Mouse (Mus musculus) forebrain, embryonic 10.5 days (tissue): ENCODE data around the gene Gpr88. TPM values are rescaled to one million over a fixed set of nuclear protein-coding genes. Genes with fewer than 3 reads are reported as not detected.
"Not testable (repeated sequence)": the region's sequence is repeated elsewhere in the genome, so short reads cannot be mapped to it uniquely, and the experiment has no call there.

ENCODE experiments used
- DNase-seq: peaks from one replicate; pipeline ENCODE4 v3.0.0-alpha.2; 2017; ENCODE audit warnings: low spot score; ENCODE audit errors: extremely low spot score
- H3K27ac ChIP-seq: fragments of 300-500 bp; sonication (generic); 2 replicates; pipeline ENCODE4 v1.5.1; 2016; ENCODE audit warnings: mild to moderate bottlenecking
- H3K27me3 ChIP-seq: fragments of 300-500 bp; sonication (generic); 2 replicates; pipeline ENCODE4 v1.6.1; 2016; ENCODE audit warnings: mild to moderate bottlenecking; ENCODE audit not compliant: poor library complexity, severe bottlenecking
- H3K36me3 ChIP-seq: fragments of 300-500 bp; sonication (generic); replicated peaks from 2 replicates; pipeline ENCODE4 v1.6.1; 2016; ENCODE audit warnings: mild to moderate bottlenecking, moderate library complexity
- H3K4me1 ChIP-seq: fragments of 300-500 bp; sonication (generic); 2 replicates; pipeline ENCODE4 v1.6.1; 2016
- H3K4me3 ChIP-seq: fragments of 300-500 bp; sonication (generic); 2 replicates; pipeline ENCODE4 v1.5.1; 2016; ENCODE audit warnings: mild to moderate bottlenecking, moderate library complexity
- H3K9me3 ChIP-seq: fragments of 300-500 bp; sonication (generic); 2 replicates; pipeline ENCODE4 v1.6.1; 2016; ENCODE audit warnings: mild to moderate bottlenecking, moderate library complexity
- WGBS: fragments of 180-500 bp; shearing (Covaris S2); methylation state at CpG from one replicate; pipeline ENCODE4 v1.1.7; 2016; 5-methylcytosine and 5-hydroxymethylcytosine counted together
- polyA plus RNA-seq: library from polyadenylated mRNA; unstranded; fragments of >200 nt; fragmentation: Nextera tagmentation; extraction: Ambion mirVana; gene quantifications from 2 replicates; pipeline ENCODE4 v1.2.1, GENCODE M21; 2016

The Gpr88 gene
- polyA plus RNA-seq, 1 experiment from 2014 or later: not detected

DNA sequence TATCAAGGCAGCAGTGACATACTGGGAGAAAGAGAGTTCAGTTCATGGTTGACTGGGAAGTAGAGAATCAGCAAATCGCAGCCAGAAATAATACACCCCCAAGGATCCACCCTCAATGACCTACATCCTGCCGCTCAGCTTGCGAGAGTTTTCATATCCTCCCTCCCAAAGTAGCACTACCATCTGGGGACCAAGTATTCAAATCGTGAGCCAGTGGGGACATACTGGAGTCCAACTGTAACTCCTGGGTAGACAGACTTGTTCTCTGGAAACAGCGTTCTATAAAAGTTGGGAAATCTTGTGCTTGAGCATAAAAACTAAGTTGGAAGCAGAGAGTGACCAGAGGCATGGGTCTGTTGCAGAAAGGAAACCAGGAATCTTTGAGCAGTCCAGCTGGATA, 20.5 kb downstream of the Gpr88 start:
- Histone ChIP-seq H3K9me3 (no peaks in the 10 kb centered on the region), H3K4me1 (peaks cover 11% of the 10 kb centered on the region), H3K36me3 (no peaks in the 10 kb centered on the region), H3K27ac (no peak overlapping the region), H3K27me3 (no peaks in the 10 kb centered on the region), H3K4me3 (no peak overlapping the region)
- 92% methylated on average over 5 of the region's 5 CpGs for WGBS
- no peak for DNase-seq

DNA sequence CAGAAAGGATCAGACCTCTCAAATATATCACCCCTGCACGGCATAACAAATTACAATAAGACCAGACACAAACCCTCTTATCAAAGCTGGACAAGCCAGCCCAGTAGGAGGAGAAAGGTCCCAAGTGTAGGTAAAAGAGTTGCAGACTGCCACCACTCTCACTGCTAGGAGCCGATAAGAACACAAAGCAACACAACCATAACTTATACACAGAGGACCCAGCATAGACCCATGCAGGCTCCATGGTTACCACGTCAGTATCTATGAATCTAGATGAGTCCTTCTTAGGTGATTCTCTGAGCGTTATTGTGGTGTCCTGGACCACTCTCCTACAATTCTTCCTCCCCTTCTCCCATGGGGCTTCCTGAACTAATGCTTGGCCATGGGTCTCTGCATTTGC, 24.0 kb downstream of the Gpr88 start:
- no peaks in the 10 kb centered on the region for H3K9me3 ChIP-seq
- 89% methylated on average over 4 of the region's 4 CpGs for WGBS
- H3K27ac ChIP-seq: no peak overlapping the region
- H3K36me3 ChIP-seq: no peaks in the 10 kb centered on the region
- H3K4me1 ChIP-seq: peaks cover 11% of the 10 kb centered on the region
- H3K27me3 ChIP-seq: no peaks in the 10 kb centered on the region
- no peak for DNase-seq
- no peak overlapping the region for H3K4me3 ChIP-seq

DNA sequence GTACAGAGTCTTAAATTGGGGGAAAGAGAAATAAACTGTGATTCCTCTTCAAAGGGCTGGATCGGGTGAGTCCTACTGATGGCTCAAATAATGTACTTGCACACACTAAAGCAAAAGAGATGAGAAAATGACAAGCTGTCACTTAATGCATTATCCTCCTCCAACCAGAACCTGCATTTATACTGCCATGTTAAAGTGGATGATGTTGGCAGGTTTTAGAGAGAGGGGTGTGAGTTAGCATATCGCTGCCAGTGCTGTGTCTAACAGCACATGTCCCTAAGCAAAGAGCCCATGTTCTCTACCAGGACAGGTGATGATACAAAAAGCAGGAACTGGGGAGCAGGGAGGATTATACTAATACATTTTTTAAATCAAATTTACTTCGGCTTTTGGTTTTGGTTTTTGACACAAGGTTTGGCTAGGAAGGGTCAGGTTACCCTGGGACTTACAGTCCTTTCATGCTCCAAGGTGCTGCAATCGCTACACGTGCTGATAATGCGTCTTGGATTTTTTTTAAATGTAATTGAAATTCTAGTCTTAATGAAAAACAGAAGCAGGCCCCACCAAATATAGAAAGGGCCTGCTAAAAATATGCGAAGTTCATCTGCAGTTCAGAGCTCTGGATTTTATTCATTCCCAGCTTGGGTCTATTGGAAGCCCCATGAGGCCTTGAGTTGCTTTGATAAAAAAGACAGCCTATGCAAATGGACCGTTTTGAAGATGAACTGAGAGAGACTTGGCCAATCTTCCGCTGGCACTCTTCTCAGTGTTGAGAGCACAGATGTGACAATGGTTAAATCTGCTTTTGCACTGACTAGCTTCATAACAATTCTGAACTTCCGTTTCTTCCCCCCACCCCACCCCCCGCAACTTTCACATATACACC, 24.7 kb downstream of the Gpr88 start:
- DNase-seq: no peak
- no peaks in the 10 kb centered on the region for H3K9me3 ChIP-seq
- no peak overlapping the region for H3K27ac ChIP-seq
- WGBS: 59% methylated on average over 11 of the region's 11 CpGs
- H3K4me1 ChIP-seq: peaks cover 11% of the 10 kb centered on the region
- H3K36me3 ChIP-seq: no peaks in the 10 kb centered on the region
- no peaks in the 10 kb centered on the region for H3K27me3 ChIP-seq
- no peak overlapping the region for H3K4me3 ChIP-seq

DNA sequence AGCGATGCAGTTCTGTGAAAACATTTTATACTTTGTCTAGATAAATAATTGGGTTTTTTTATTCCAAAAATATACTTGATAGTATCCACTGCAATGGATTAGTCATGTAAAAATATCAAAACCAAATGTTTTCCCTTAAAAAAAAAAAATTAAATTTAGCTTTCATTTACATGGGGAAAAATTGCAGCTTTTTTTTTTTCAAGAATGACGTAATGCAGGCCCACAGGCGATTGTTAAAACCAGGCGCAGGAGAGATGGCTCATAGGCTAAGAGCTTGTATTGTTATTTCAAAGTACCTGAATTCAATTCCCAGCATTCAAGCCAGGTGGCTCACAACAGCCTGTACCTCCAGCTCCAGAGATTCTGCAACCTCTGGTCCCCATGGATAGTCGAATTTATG, 25.9 kb downstream of the Gpr88 start:
- 78% methylated on average over 5 of the region's 5 CpGs for WGBS
- H3K9me3 ChIP-seq: no peaks in the 10 kb centered on the region
- no peak overlapping the region for H3K4me3 ChIP-seq
- no peak for DNase-seq
- no peak overlapping the region for H3K27ac ChIP-seq
- peaks cover 18% of the 10 kb centered on the region for H3K4me1 ChIP-seq
- no peaks in the 10 kb centered on the region for H3K36me3 ChIP-seq
- no peaks in the 10 kb centered on the region for H3K27me3 ChIP-seq

DNA sequence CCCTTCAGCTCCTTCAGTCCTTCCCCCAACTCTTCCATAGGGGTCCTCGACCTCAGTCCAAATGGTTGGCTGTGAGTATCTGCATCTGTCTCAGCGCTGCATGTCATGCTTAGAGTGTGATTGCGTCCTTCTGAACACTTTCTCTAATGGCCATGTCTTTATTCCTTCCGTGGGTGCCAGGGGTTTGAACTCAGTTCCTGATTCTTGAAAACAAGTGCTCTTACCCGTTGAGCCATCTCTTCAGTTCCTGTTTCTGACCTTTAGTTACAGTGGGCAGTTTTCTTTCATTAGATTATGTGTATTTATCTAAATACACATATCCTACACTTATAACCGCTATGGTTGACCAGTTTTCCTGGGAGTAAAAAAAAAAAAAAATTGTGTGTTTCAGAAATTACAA, 26.4 kb downstream of the Gpr88 start:
- Histone ChIP-seq H3K27me3 (0 out of 2 replicates have a peak, but pooled peaks cover 1% of the 10 kb centered on the region), H3K27ac (no peak overlapping the region), H3K9me3 (no peaks in the 10 kb centered on the region), H3K36me3 (no peaks in the 10 kb centered on the region), H3K4me3 (no peak overlapping the region), H3K4me1 (peaks cover 21% of the 10 kb centered on the region)
- no peak for DNase-seq
- WGBS: 87% methylated on average over 6 of the region's 6 CpGs

DNA sequence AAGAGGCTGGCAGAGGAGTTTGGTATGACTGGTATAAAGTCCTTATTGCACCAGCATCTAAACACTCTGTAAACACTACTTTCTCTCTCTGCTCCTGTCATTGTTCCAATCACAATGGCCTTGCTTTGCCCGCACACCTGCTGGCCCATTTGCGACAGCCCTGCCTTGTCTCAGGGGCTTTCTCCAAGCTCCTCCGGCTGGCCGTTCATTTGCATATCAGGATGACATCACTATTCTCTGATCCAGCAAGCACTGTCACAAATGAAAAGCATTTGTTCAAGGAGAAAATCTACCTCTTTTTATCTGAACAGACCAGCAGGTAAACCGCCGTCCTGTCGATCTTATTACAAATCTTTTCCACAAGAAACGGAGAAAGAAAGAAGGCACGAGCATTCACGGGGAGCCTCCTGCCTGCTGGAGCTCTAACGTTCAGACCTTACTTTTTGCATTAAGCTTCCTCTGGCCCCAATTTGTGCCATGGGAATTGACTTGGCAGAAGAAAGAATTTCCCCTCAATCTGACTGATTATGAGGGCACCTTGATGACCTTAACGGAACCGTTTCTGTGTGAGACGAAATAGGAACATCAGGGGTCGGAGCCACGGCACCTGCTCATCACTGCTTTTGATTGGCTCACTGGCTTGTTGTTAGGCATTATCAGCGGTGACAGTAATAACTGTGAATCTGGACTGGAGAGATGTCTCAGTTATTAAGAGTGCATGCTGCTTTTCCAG, 30.6 kb downstream of the Gpr88 start:
- peaks cover 6% of the 10 kb centered on the region; the same call in 1 of the 2 replicates for H3K27me3 ChIP-seq
- DNase-seq: no peak
- no peaks in the 10 kb centered on the region for H3K9me3 ChIP-seq
- H3K4me3 ChIP-seq: peak overlapping the region; percentile 33
- no peaks in the 10 kb centered on the region for H3K36me3 ChIP-seq
- H3K27ac ChIP-seq: no peak overlapping the region
- WGBS: 27% methylated on average over 17 of the region's 17 CpGs
- H3K4me1 ChIP-seq: peaks cover 16% of the 10 kb centered on the region

DNA sequence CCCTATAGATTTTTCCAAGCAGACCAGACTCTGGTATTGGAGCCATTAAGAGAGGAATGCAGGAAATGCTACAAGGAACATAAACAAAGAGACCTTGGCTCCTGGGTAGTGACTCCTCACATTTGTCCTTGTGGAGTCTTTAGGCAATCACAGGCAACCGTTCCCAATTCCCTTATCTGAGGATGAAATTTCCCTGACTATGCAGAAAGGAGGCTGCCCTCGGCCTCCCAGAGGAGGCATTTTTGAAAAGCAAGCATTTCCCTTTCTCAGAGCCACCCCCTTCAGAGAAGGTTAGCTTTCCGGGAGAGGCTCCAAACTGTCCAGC, 31.7 kb downstream of the Gpr88 start:
- Histone ChIP-seq H3K27ac (no peak overlapping the region), H3K27me3 (peaks cover 6% of the 10 kb centered on the region; the same call in 1 of the 2 replicates), H3K4me3 (no peak overlapping the region), H3K9me3 (no peaks in the 10 kb centered on the region), H3K4me1 (peaks cover 16% of the 10 kb centered on the region), H3K36me3 (no peaks in the 10 kb centered on the region)
- DNase-seq: no peak
- WGBS: 56% methylated on average over 3 of the region's 3 CpGs

DNA sequence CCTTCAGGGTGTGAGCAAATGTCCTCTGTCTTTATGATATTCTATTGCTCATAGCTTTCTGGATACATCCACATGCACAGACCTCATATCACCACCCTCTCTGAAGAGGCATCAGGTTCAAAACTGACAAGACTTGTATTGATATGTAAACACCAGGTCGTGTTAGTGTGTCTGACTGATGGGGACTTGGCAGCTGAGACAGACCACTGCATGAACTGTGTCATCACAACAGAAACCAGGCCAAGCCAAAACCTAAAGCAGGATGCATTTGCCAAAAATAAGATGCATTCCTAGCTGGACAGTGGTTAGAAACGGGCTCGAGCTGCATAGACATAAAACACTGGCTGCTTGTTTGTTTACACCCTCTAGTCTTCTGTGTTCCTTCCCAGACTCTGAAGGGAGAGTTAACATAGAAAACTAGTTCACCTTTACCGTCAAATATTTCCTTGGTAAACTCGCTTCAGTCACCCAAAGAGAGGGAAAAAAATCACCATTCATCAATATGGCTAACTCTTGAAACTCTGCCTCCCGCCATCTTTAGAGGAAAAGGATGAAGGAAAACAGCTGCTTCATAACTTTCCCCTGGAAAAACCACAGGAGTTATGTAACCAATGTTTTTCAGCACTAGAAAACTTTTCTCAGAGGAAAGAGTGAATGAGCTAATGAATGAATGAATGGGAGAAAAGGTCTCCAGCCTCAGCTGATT, 32.2 kb downstream of the Gpr88 start:
- 88% methylated on average over 6 of the region's 6 CpGs for WGBS
- Histone ChIP-seq H3K4me1 (peaks cover 16% of the 10 kb centered on the region), H3K36me3 (no peaks in the 10 kb centered on the region), H3K27me3 (peaks cover 6% of the 10 kb centered on the region; the same call in 1 of the 2 replicates), H3K9me3 (no peaks in the 10 kb centered on the region), H3K27ac (no peak overlapping the region), H3K4me3 (no peak overlapping the region)
- DNase-seq: no peak

DNA sequence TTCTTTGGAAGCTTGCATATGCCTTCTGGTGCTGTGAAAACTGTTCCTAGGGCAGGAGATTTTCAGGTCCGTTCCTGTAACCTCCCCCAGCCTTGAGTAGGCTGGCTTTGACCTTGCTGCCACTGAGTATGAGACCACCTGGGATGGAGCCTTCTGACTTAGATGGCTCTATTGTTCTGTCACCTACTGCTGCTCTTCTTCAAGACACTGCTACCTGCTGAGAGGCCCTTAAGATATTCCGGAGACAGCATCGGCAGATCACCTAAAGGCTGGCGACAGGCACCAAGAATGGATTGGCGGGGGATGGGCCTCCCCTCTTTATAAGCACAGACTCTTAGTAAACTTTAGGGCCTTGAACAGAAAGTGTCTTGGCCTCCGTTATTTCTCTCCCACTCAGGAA, 35.9 kb downstream of the Gpr88 start:
- WGBS: 67% methylated on average over 6 of the region's 6 CpGs
- H3K9me3 ChIP-seq, H3K4me1 ChIP-seq, DNase-seq, H3K27me3 ChIP-seq, H3K36me3 ChIP-seq, H3K4me3 ChIP-seq, H3K27ac ChIP-seq: not testable (repeated sequence)

DNA sequence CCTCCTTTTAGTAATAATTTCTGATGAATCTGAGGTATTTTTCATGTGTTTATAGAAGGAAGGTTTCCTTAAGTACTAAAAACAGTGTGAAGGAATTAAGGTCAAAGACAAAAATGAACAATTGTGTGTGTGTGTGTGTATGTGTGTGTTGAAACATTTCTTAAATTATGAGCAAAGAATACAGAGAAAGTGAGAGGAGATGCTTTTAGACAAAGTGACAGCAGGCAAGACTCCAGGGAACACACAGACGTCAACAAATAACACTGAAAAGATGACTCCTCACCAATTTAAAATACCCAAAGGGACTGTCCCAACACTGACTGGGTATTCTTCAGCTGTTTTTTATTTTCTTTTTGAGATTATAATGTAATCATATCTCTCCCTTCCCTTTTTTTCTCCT, 37.0 kb downstream of the Gpr88 start:
- 85% methylated on average over 1 of the region's 1 CpGs for WGBS

DNA sequence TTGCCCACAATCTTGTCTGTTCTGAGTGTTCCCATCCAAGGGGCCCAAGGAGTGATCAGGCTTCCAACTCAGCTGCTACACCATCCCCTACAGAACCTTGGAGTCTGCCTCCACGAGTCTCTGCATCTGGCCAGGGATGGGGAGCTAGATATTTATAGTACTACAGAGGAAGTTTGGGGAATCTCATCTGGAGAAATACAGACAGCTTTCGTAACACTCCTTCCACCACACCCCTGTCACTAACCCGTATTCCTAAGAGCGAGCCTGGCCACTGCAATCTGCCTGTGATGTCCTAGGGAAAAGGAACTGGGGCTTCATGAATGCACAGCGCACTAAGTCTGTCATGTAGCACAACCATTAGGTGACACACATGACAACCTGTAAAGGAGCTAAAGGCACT, 41.7 kb downstream of the Gpr88 start:
- WGBS: 95% methylated on average over 5 of the region's 5 CpGs
- Histone ChIP-seq H3K9me3 (no peaks in the 10 kb centered on the region), H3K4me1 (no peaks in the 10 kb centered on the region), H3K27me3 (no peaks in the 10 kb centered on the region), H3K27ac (no peak overlapping the region), H3K4me3 (no peak overlapping the region), H3K36me3 (no peaks in the 10 kb centered on the region)
- no peak for DNase-seq

More for the DNA sequence above, 37.0 kb downstream of the Gpr88 start:
- H3K4me3 ChIP-seq: no peak overlapping the region
- no peak overlapping the region for H3K27ac ChIP-seq
- H3K27me3 ChIP-seq: no peaks in the 10 kb centered on the region
- DNase-seq: no peak
- no peaks in the 10 kb centered on the region for H3K4me1 ChIP-seq
- no peaks in the 10 kb centered on the region for H3K9me3 ChIP-seq
- H3K36me3 ChIP-seq: no peaks in the 10 kb centered on the region

DNA sequence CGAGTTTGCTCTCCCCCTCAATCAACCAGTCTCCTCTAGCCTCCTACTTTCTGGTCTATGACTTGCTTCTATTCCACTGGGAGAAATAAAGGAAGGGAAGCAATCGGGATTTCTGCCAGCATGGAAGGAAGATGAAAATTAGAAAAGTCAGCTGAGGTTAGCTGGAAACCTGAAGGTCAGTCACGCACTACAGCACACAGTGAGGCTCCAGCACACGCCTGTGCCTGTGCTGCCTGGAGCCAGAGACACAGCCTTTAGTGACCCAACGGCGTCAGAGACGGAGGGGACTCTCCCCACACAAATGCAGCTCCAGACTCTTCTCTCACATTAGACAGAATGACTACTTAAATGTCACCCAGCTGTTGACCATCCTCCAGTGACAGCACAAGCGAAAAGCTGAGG, 42.6 kb downstream of the Gpr88 start:
- H3K4me1 ChIP-seq: no peaks in the 10 kb centered on the region
- WGBS: 80% methylated on average over 8 of the region's 8 CpGs
- H3K36me3 ChIP-seq: no peaks in the 10 kb centered on the region
- no peak for DNase-seq
- H3K4me3 ChIP-seq: no peak overlapping the region
- no peaks in the 10 kb centered on the region for H3K9me3 ChIP-seq
- no peak overlapping the region for H3K27ac ChIP-seq
- no peaks in the 10 kb centered on the region for H3K27me3 ChIP-seq

DNA sequence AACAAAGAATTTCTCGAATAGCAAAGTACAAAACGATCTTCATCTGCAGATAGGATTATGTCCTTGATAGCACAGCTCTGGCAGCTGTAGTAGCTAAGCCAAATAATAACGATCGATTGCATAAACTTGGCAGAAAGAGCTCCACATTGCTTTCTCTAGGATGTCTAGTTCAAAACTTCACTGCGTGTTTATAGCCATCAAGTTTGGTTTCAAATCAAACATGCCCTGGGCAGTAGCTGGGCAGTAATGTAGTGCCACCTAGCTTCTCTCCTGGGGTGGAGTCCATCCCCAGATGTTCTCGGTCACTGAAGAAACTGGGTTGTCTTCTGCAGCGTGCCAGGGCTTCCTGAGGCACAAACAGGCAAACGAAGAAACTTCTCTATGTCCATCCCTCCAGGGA, 44.1 kb downstream of the Gpr88 start:
- H3K27ac ChIP-seq: no peak overlapping the region
- DNase-seq: no peak
- no peak overlapping the region for H3K4me3 ChIP-seq
- H3K27me3 ChIP-seq: no peaks in the 10 kb centered on the region
- no peaks in the 10 kb centered on the region for H3K4me1 ChIP-seq
- H3K36me3 ChIP-seq: no peaks in the 10 kb centered on the region
- 89% methylated on average over 8 of the region's 8 CpGs for WGBS
- no peaks in the 10 kb centered on the region for H3K9me3 ChIP-seq
